Mouse (Mus musculus) hindbrain, embryonic 15.5 days (tissue): Measurements from ENCODE around the gene F830045P16Rik. TPM values are rescaled to one million over a fixed set of nuclear protein-coding genes. Genes with fewer than 3 reads are reported as not detected.

Experiments
- ATAC-seq: fragments of 200-750 bp; cut with Nextera tagmentation; 2 replicates; pipeline ENCODE4 v1.8.0; 2017; ENCODE audit warnings: low read depth, moderate number of reproducible peaks, moderate TSS enrichment; ENCODE audit not compliant: low FRiP score
- H3K27ac ChIP-seq: fragments of 300-500 bp; sonication (generic); replicated peaks from 2 replicates; pipeline ENCODE4 v1.5.1; 2015; ENCODE audit warnings: mild to moderate bottlenecking, inconsistent platforms
- H3K27me3 ChIP-seq: fragments of 300-500 bp; sonication (generic); 2 replicates; pipeline ENCODE4 v1.6.1; 2015; ENCODE audit warnings: control low read depth, inconsistent platforms
- H3K36me3 ChIP-seq: fragments of 300-500 bp; sonication (generic); 2 replicates; pipeline ENCODE4 v1.6.1; 2015; ENCODE audit warnings: control low read depth, inconsistent platforms
- H3K4me1 ChIP-seq: fragments of 300-500 bp; sonication (generic); replicated peaks from 2 replicates; pipeline ENCODE4 v1.6.1; 2015; ENCODE audit warnings: control low read depth, inconsistent platforms
- H3K4me2 ChIP-seq: fragments of 300-500 bp; sonication (generic); 2 replicates; pipeline ENCODE4 v1.6.1; 2015; ENCODE audit warnings: moderate library complexity, mild to moderate bottlenecking, inconsistent platforms
- H3K4me3 ChIP-seq: fragments of 300-500 bp; sonication (generic); 2 replicates; pipeline ENCODE4 v1.5.1; 2015; ENCODE audit warnings: mild to moderate bottlenecking, inconsistent platforms
- H3K9ac ChIP-seq: fragments of 300-500 bp; sonication (generic); 2 replicates; pipeline ENCODE4 v1.6.1; 2015; ENCODE audit warnings: inconsistent platforms
- H3K9me3 ChIP-seq: fragments of 300-500 bp; sonication (generic); 2 replicates; pipeline ENCODE4 v1.6.1; 2016; ENCODE audit warnings: control low read depth, inconsistent platforms
- WGBS: fragments of 180-500 bp; shearing (Covaris S2); methylation state at CpG from one replicate; pipeline ENCODE4 v1.1.7; 2015; 5-methylcytosine and 5-hydroxymethylcytosine counted together
- polyA plus RNA-seq: library from polyadenylated mRNA; unstranded; fragments of >200 nt; fragmentation: Nextera tagmentation; extraction: Ambion mirVana; gene quantifications from 2 replicates; pipeline ENCODE4 v1.2.1, GENCODE M21; 2015

F830045P16Rik gene
- not detected in 2 replicates for polyA plus RNA-seq

DNA sequence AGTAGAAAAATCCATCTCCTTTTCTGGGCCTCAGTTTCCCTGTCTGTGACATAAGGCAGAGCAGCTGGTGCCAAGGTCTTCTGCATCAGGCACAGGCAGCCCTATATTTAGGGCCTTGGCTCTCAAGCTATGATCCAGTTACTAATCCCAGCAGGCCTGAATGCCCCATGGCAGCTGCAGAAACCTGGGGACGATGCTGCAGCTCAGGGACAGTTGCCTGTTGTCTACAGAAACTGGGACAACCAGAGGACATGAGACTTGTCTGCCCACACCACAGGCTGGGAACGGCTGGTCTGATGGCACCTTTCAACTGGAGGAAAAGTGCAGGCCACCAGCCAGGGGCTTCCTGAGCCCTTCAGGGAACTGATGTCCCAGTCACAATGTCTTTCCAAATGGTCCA, at the start of gene F830045P16Rik:
F830045P16Rik (minus strand) TSS at position 226 of the 400 bp plus-strand sequence.
- H3K4me3 ChIP-seq = no peak within 1 kb of the TSS
- no peak within 1 kb of the TSS for H3K27ac ChIP-seq
- H3K9me3 ChIP-seq = no peaks in the 10 kb centered on the region
- peaks cover 11% of the 10 kb centered on the region for H3K4me1 ChIP-seq
- H3K27me3 ChIP-seq = peaks cover 8% of the 10 kb centered on the region; the same call in 1 of the 2 replicates
- H3K4me2 ChIP-seq = no peak within 1 kb of the TSS
- 50% methylated on average over 2 of the region's 2 CpGs for WGBS
- H3K36me3 ChIP-seq = no peaks in the 10 kb centered on the region
- no peak within 1 kb of the TSS for H3K9ac ChIP-seq
- no peak for ATAC-seq

DNA sequence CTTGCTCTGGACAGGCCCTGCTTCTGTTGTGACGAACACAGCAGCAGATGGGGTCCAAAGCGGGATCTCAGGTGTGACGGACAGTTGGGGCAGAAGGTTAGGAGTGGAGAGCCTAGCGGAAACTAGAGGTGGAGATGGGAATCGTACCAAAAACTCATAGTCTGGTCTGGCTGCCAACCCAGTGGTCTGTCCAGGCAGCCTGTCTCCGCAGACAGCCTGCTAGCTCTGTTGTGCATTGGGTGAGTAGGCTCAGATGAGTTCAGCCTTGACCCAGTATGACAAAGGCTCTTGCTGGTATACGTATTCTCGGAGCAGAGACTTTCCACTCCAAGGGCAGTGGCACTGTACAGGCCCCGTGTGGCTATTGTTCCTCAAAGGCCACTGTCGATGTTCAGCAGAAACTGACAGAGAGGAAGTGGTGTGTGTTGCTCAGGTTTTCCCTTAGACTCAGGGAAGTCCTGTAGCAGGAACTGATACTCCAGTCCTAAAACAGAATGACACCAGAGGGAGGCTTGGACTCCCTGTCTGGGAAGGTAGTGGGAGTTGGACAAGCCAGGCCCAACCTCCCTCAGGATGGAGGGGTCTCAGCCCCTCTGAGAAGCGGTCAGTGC, 49.6 kb upstream of the F830045P16Rik start:
- Histone ChIP-seq H3K9me3 (no peaks in the 10 kb centered on the region), H3K9ac (no peak overlapping the region), H3K27me3 (no peaks in the 10 kb centered on the region), H3K36me3 (no peaks in the 10 kb centered on the region), H3K4me3 (no peak overlapping the region), H3K4me1 (peaks cover 5% of the 10 kb centered on the region; the same call in 1 of the 2 replicates), H3K27ac (no peak overlapping the region), H3K4me2 (no peak overlapping the region)
- 81% methylated on average over 11 of the region's 11 CpGs for WGBS
- no peak for ATAC-seq

DNA sequence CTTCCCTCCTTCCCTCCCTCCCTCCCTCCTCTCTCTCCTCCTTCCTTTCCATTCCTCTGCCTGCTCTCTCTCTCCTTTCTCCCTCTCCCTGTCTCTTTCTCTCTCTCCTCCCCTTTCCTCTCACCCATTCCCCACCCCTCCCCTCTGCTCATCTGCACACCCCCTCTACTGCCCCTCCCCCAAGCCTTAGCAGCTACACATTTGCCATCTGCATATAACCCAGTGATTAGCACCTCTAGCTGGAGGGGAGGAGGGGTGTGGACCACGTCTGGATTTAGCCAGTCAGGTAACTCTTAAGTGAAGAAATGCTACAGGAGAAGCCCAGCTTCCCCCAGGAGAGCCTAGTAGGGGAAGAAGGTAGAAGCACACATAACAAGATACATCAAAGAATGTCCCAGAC, 48.5 kb upstream of the F830045P16Rik start:
- Histone ChIP-seq H3K27me3 (no peaks in the 10 kb centered on the region), H3K4me3 (no peak overlapping the region), H3K9ac (no peak overlapping the region), H3K4me1 (peaks cover 5% of the 10 kb centered on the region; the same call in 1 of the 2 replicates), H3K4me2 (no peak overlapping the region), H3K27ac (no peak overlapping the region), H3K9me3 (no peaks in the 10 kb centered on the region), H3K36me3 (no peaks in the 10 kb centered on the region)
- WGBS = 22% methylated on average over 1 of the region's 1 CpGs
- no peak for ATAC-seq

DNA sequence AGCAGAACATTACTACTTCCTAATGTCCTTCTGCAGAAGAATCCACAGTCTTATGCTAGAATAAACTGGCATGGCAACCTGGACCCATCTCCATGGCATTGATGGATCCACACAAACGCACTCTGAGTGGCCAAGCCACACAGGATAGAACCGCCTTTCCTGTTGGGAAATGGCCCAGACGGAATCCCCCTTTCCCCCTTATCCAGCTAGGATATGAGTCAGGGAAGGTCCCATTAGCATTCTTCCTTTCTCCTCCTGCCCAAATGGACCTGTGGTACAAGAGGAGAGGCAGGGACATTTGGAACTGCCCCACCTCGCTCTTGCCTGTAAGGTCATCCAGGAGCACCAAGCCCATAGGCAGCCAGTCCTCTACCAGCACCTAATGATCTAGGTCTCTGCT, 45.9 kb upstream of the F830045P16Rik start:
- no peaks in the 10 kb centered on the region for H3K4me1 ChIP-seq
- ATAC-seq = no peak
- no peak overlapping the region for H3K9ac ChIP-seq
- H3K27ac ChIP-seq = no peak overlapping the region
- H3K4me2 ChIP-seq = no peak overlapping the region
- no peaks in the 10 kb centered on the region for H3K27me3 ChIP-seq
- H3K36me3 ChIP-seq = no peaks in the 10 kb centered on the region
- no peak overlapping the region for H3K4me3 ChIP-seq
- H3K9me3 ChIP-seq = no peaks in the 10 kb centered on the region
- WGBS = 92% methylated on average over 4 of the region's 4 CpGs

DNA sequence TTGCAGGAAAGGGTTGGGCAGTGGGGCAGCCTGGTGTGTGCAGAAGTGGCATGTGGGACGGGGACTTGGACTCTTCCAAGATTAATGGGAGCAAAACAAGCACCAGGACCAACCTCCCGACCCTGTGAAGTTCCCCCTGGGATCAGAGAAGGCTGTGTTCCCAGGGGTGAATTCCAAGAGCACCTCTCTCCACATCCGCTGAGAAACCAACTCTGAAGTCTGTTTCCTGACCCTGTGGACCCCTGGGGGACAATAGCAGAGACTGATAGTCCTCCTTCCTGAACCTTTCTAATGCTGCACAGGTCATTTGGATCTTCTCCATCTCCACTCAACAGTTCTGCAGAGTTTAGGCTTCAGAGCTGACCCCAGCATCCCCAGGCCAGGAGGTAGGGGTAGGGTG, 45.4 kb upstream of the F830045P16Rik start:
- H3K27ac ChIP-seq = no peak overlapping the region
- H3K4me3 ChIP-seq = no peak overlapping the region
- no peaks in the 10 kb centered on the region for H3K9me3 ChIP-seq
- no peaks in the 10 kb centered on the region for H3K27me3 ChIP-seq
- no peaks in the 10 kb centered on the region for H3K4me1 ChIP-seq
- ATAC-seq = no peak
- H3K9ac ChIP-seq = no peak overlapping the region
- H3K36me3 ChIP-seq = no peaks in the 10 kb centered on the region
- 60% methylated on average over 3 of the region's 3 CpGs for WGBS
- no peak overlapping the region for H3K4me2 ChIP-seq

DNA sequence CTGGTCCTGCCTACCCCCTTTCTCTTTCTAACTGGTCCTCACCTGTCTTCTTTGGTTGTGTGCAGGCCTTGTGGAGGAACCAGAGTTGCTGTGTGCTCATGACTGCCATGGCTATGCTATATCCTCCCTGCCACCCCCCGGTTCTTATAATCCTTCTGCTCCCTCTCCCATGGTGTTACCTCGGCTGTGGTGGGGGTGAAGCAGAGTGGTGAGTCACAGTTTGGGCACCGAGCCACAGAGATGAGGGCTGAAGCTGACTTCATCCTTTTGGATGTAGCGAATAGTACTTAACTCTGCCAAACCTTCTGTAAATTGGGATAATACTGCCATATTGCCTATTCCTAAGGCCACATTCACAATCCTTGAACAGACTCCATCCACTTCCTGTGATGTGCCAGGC, 44.3 kb upstream of the F830045P16Rik start:
- Histone ChIP-seq H3K27ac (no peak overlapping the region), H3K4me3 (no peak overlapping the region), H3K36me3 (no peaks in the 10 kb centered on the region), H3K27me3 (no peaks in the 10 kb centered on the region), H3K4me2 (no peak overlapping the region), H3K9me3 (no peaks in the 10 kb centered on the region), H3K9ac (no peak overlapping the region), H3K4me1 (no peaks in the 10 kb centered on the region; the same call in 1 of the 2 replicates)
- ATAC-seq = no peak
- WGBS = 82% methylated on average over 4 of the region's 4 CpGs

DNA sequence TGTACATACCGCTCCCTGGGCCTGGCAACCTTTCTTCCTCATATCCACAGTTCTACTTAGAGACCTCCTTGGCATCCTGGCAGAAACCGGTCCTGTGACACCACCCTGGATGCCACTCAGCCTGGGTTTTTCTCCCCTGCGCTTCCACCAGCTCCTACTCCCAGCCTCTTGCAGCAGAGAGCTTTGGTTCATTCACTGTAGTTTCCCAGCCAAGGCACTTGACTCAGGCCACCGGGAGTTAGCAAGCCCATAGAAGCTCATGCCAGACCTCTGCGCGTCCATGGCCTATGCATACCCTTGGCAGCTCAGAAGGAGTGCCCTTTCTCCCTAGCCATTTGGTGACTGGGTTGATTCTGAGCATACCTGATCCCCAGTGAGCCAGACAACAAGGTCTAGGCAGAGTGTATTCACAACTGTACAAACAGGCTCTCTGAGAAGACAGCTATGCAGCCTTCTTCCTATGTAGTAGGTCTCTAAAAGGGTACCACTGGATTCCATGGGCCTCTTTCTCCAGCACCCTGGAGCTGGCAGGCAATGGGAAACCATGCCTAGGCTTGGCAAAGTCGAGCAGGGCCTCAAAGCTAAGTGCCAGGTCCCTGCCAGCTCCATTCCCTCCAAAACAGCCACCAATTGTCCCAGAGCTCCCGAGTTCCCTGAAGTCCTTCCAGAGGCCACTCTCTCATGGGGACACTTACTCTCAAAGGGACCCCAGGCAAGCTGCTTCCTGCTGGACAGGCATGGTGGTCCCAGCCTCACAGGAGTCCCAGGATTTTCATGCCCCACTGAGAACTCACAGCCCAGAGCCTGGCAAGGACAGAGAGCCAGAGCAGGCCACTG, 40.4 kb upstream of the F830045P16Rik start:
- Histone ChIP-seq H3K9me3 (no peaks in the 10 kb centered on the region), H3K36me3 (no peaks in the 10 kb centered on the region), H3K27me3 (no peaks in the 10 kb centered on the region), H3K27ac (peak overlapping the region; percentile 13; the same call in 1 of the 2 replicates), H3K9ac (no peak overlapping the region), H3K4me1 (peaks cover 26% of the 10 kb centered on the region), H3K4me3 (no peak overlapping the region), H3K4me2 (no peak overlapping the region)
- WGBS = 79% methylated on average over 8 of the region's 8 CpGs
- no peak for ATAC-seq

DNA sequence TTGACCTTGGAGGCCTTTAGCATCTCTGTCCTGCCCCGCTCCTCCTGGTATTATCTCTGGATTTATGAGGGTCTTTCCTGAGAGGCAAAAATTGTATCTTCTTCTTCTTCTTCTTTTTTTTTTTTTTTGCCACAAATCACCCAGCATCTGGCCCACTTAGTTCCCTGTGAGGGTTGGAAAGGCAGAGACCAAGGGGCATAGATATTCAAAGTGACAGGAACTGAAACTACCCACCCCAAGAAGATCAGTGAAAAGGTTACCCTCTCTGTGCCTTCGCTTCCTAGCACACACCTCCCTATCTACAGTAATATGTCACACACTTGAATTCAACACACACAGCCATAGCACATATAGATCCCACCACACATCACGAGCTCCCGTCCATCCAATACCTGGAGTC, 38.7 kb upstream of the F830045P16Rik start:
- Histone ChIP-seq H3K4me1 (peaks cover 26% of the 10 kb centered on the region), H3K27ac (peak overlapping the region; percentile 73), H3K36me3 (no peaks in the 10 kb centered on the region), H3K27me3 (peaks cover 4% of the 10 kb centered on the region; the same call in 1 of the 2 replicates), H3K4me2 (peak overlapping the region; percentile 53), H3K9me3 (no peaks in the 10 kb centered on the region), H3K4me3 (no peak overlapping the region), H3K9ac (no peak overlapping the region)
- 87% methylated on average over 4 of the region's 4 CpGs for WGBS
- ATAC-seq = no peak

DNA sequence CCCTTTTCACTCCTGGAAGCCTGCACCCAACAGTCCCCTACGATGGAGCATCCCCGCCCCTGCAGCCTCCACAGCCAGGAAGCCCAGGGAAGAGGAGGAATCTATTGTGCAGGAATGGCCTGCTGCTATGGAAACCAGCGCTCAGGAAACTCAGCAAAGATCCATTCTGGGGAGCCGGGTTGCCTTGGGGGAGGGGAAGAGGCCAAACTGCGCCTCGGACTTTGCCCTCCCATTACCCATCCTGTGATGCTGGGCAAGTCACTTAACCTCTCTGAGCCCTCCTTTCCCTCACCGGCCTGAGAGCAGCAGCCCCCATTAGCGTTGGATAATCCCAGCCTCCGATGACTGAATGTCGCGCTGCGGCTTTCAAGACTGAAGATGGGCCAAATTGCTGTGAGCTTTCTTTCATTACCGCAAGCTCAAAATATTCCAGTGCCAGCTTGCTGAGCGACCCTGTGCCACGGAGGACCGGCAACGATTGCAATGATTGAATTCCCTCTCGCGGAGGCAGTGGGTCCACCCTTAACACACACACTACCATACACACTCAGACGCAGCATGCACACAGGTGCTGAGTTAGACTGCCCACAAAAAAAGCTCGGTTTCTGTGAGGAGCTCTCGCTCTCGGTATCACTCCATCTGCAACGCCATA, 38.1 kb upstream of the F830045P16Rik start:
- Histone ChIP-seq H3K4me3 (peak overlapping the region; percentile 3), H3K9ac (peak overlapping the region; percentile 4; the same call in 1 of the 2 replicates), H3K27me3 (peaks cover 4% of the 10 kb centered on the region; the same call in 1 of the 2 replicates), H3K4me2 (peak overlapping the region; percentile 53), H3K4me1 (peaks cover 26% of the 10 kb centered on the region), H3K27ac (peak overlapping the region; percentile 73), H3K36me3 (no peaks in the 10 kb centered on the region), H3K9me3 (no peaks in the 10 kb centered on the region)
- 5% methylated on average over 24 of the region's 24 CpGs for WGBS
- ATAC-seq = peak; percentile 83

DNA sequence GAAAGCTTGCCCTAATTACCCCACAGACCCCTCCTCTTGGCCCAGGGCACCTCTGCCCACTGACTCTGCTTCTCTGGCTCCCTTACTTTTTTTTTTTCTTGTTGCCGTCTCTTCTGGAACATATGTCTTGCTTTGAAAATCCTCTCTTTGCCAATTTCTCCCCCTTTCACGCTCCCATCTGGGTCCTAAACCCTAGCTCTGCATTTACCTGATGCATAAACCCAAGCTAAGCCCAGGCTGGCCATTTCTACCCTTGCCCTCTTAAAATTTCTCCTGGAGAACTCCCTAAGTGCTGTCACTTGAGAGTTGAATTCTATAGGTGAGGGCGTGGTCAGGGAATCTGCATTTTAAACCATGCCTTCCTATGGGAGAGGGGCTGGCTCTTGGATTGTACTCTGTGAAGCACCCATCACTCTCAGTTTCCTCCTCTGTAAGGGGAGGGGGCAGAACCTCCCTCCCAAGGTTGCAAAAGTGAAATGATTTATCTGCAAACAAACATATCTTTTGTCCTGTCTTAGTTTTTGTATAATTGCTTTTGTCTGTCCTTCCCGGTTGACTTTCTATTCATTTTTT, 37.4 kb upstream of the F830045P16Rik start:
- no peak overlapping the region for H3K9ac ChIP-seq
- peaks cover 4% of the 10 kb centered on the region; the same call in 1 of the 2 replicates for H3K27me3 ChIP-seq
- no peaks in the 10 kb centered on the region for H3K9me3 ChIP-seq
- H3K36me3 ChIP-seq = no peaks in the 10 kb centered on the region
- ATAC-seq = no peak
- WGBS = 5% methylated on average over 4 of the region's 4 CpGs
- H3K4me1 ChIP-seq = peaks cover 26% of the 10 kb centered on the region
- H3K4me2 ChIP-seq = peak overlapping the region; percentile 53
- H3K27ac ChIP-seq = peak overlapping the region; percentile 73
- H3K4me3 ChIP-seq = no peak overlapping the region; the same call in 1 of the 2 replicates

DNA sequence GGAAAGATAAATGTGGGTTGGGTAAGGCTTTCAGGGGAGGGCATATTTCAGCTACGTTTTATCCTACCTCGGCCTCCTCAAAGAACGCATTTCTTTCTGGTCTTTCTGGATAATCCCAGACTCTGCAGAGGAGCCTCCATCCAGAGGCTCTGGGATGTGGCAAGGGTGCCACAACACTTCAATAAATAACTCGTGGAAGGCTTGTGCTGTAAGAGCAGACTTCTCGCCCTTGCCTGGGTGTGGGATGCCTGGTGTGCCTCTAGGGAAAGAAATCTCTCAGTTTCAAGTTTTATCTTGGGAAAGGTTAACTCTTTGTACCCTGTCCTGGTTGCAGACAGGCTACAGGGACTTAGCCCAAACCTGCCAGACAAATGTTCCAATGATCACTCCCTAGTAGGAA, 33.2 kb upstream of the F830045P16Rik start:
- 81% methylated on average over 5 of the region's 5 CpGs for WGBS
- H3K9ac ChIP-seq = no peak overlapping the region
- no peaks in the 10 kb centered on the region for H3K36me3 ChIP-seq
- no peak for ATAC-seq
- peaks cover 4% of the 10 kb centered on the region; the same call in 1 of the 2 replicates for H3K27me3 ChIP-seq
- H3K4me1 ChIP-seq = peaks cover 15% of the 10 kb centered on the region
- no peak overlapping the region for H3K4me2 ChIP-seq
- no peaks in the 10 kb centered on the region for H3K9me3 ChIP-seq
- no peak overlapping the region for H3K4me3 ChIP-seq
- H3K27ac ChIP-seq = no peak overlapping the region
